Mouse (Mus musculus): ENCODE results near the gene Gm28557. TPM values are rescaled to one million over a fixed set of nuclear protein-coding genes. Genes with fewer than 3 reads are reported as not detected.
"Not testable (repeated sequence)": the region's sequence is repeated elsewhere in the genome, so short reads cannot be mapped to it uniquely, and the experiment has no call there.

The Gm28557 gene
- polyA plus RNA-seq (2016; fragmentation: Nextera tagmentation; extraction: Ambion mirVana) = 1.3 and 2.5 TPM in 2 replicates

GRCm38 (mm10) chr13:67108194-67108820 lies at the start of gene Gm28557:
Gm28557 (minus strand) TSS chr13:67108604.
- Histone ChIP-seq H3K36me3 (peaks cover 13% of the 10 kb centered on the region), H3K9me3 (replicated peaks) (no peaks in the 10 kb centered on the region), H3K4me1 (peaks cover 20% of the 10 kb centered on the region), H3K4me2 (peak within 1 kb of the TSS; percentile 72), H3K27ac (peak within 1 kb of the TSS; percentile 87), H3K4me3 (peak within 1 kb of the TSS; percentile 73), H3K27me3 (replicated peaks) (no peaks in the 10 kb centered on the region), H3K9ac (peak within 1 kb of the TSS; percentile 78)
- WGBS (ENCODE audit: insufficient replicate concordance) = under 1% methylated on average over 17 of the region's 17 CpGs
- peak; percentile 97 for ATAC-seq

GRCm38 (mm10) chr13:67128038-67128721 lies 19.8 kb upstream of the Gm28557 start:
- Histone ChIP-seq H3K9ac (peak overlapping the region; percentile 64), H3K27me3 (replicated peaks) (no peaks in the 10 kb centered on the region), H3K27ac (no peak overlapping the region), H3K9me3 (replicated peaks) (no peaks in the 10 kb centered on the region), H3K4me3 (peak overlapping the region; percentile 64), H3K4me1 (peaks cover 9% of the 10 kb centered on the region), H3K36me3 (no peaks in the 10 kb centered on the region), H3K4me2 (peak overlapping the region; percentile 72)
- WGBS (ENCODE audit: insufficient replicate concordance) = 2% methylated on average over 18 of the region's 18 CpGs
- peak; percentile 89 for ATAC-seq

- H3K27me3 ChIP-seq (replicated peaks); H3K4me3 ChIP-seq; H3K27ac ChIP-seq; H3K9me3 ChIP-seq (replicated peaks); H3K36me3 ChIP-seq; H3K4me1 ChIP-seq; ATAC-seq; H3K9ac ChIP-seq: not testable (repeated sequence)
- H3K4me2 ChIP-seq = peak overlapping the region; percentile 72
- WGBS (ENCODE audit: insufficient replicate concordance) = 67% methylated on average over 10 of the region's 10 CpGs
These were observed 19.1 kb upstream of the Gm28557 start for GRCm38 (mm10) chr13:67127507-67127906.

- Histone ChIP-seq H3K36me3 (no peaks in the 10 kb centered on the region), H3K9ac (no peak overlapping the region), H3K9me3 (replicated peaks) (no peaks in the 10 kb centered on the region), H3K4me2 (no peak overlapping the region), H3K4me1 (peaks cover 9% of the 10 kb centered on the region), H3K27me3 (replicated peaks) (no peaks in the 10 kb centered on the region), H3K4me3 (no peak overlapping the region), H3K27ac (no peak overlapping the region)
- 62% methylated on average over 1 of the region's 1 CpGs for WGBS (ENCODE audit: insufficient replicate concordance)
- no peak for ATAC-seq
These were observed 16.1 kb upstream of the Gm28557 start for GRCm38 (mm10) chr13:67124460-67124859.

- H3K4me3 ChIP-seq; H3K4me1 ChIP-seq; H3K9ac ChIP-seq; H3K4me2 ChIP-seq; H3K36me3 ChIP-seq; H3K27me3 ChIP-seq (replicated peaks); H3K9me3 ChIP-seq (replicated peaks); H3K27ac ChIP-seq; ATAC-seq: not testable (repeated sequence)
These were observed 13.0 kb upstream of the Gm28557 start, which contains the start of gene Zfp759 for GRCm38 (mm10) chr13:67121360-67121759. Zfp759 (plus strand) TSS chr13:67121660.

GRCm38 (mm10) chr13:67116163-67116562 lies 7.8 kb upstream of the Gm28557 start, which contains the start of gene Rslcan18:
Rslcan18 (minus strand) TSS chr13:67116263.
- not testable (repeated sequence) for H3K9ac ChIP-seq; H3K36me3 ChIP-seq; H3K4me2 ChIP-seq; H3K27me3 ChIP-seq (replicated peaks); H3K9me3 ChIP-seq (replicated peaks); H3K4me1 ChIP-seq; ATAC-seq; H3K27ac ChIP-seq; H3K4me3 ChIP-seq
- 80% methylated on average over 8 of the region's 8 CpGs for WGBS (ENCODE audit: insufficient replicate concordance)

- H3K27me3 ChIP-seq (replicated peaks) = no peaks in the 10 kb centered on the region
- H3K4me1 ChIP-seq = peaks cover 5% of the 10 kb centered on the region
- no peak overlapping the region for H3K9ac ChIP-seq
- no peak overlapping the region for H3K27ac ChIP-seq
- no peak overlapping the region for H3K4me2 ChIP-seq
- H3K4me3 ChIP-seq = no peak overlapping the region
- no peaks in the 10 kb centered on the region for H3K36me3 ChIP-seq
- WGBS (ENCODE audit: insufficient replicate concordance) = 67% methylated on average over 2 of the region's 2 CpGs
- no peak for ATAC-seq
- no peaks in the 10 kb centered on the region for H3K9me3 ChIP-seq (replicated peaks)
These were observed 4.9 kb upstream of the Gm28557 start for GRCm38 (mm10) chr13:67113287-67113686.

GRCm38 (mm10) chr13:67112096-67112495 lies 3.7 kb upstream of the Gm28557 start:
- H3K9ac ChIP-seq = no peak overlapping the region
- no peak overlapping the region for H3K4me3 ChIP-seq
- 70% methylated on average over 12 of the region's 12 CpGs for WGBS (ENCODE audit: insufficient replicate concordance)
- ATAC-seq = no peak
- no peaks in the 10 kb centered on the region for H3K27me3 ChIP-seq (replicated peaks)
- H3K36me3 ChIP-seq = no peaks in the 10 kb centered on the region
- H3K4me1 ChIP-seq = peaks cover 14% of the 10 kb centered on the region
- H3K4me2 ChIP-seq = no peak overlapping the region
- no peaks in the 10 kb centered on the region for H3K9me3 ChIP-seq (replicated peaks)
- H3K27ac ChIP-seq = no peak overlapping the region

- peak; percentile 58 for ATAC-seq
- Histone ChIP-seq H3K4me2 (peak overlapping the region; percentile 72), H3K4me3 (peak overlapping the region; percentile 73), H3K36me3 (peaks cover 13% of the 10 kb centered on the region), H3K27me3 (replicated peaks) (no peaks in the 10 kb centered on the region), H3K4me1 (peaks cover 20% of the 10 kb centered on the region), H3K9me3 (replicated peaks) (no peaks in the 10 kb centered on the region), H3K27ac (0 out of 2 replicates have a peak overlapping the region, but pooled peaks have one; percentile 7), H3K9ac (peak overlapping the region; percentile 47)
- 7% methylated on average over 9 of the region's 9 CpGs for WGBS (ENCODE audit: insufficient replicate concordance)
These were observed 410 bp upstream of the Gm28557 start for GRCm38 (mm10) chr13:67108821-67109206.

- WGBS (ENCODE audit: insufficient replicate concordance) = 49% methylated on average over 9 of the region's 9 CpGs
- peak overlapping the region; percentile 87 for H3K27ac ChIP-seq
- H3K27me3 ChIP-seq (replicated peaks) = no peaks in the 10 kb centered on the region
- peaks cover 13% of the 10 kb centered on the region for H3K36me3 ChIP-seq
- 0 out of 2 replicates have a peak, but pooled peaks have one; percentile 2 for ATAC-seq
- peaks cover 20% of the 10 kb centered on the region for H3K4me1 ChIP-seq
- peak overlapping the region; percentile 78 for H3K9ac ChIP-seq
- H3K4me3 ChIP-seq = peak overlapping the region; percentile 73
- peak overlapping the region; percentile 72 for H3K4me2 ChIP-seq
- H3K9me3 ChIP-seq (replicated peaks) = no peaks in the 10 kb centered on the region
These were observed 723 bp downstream of the Gm28557 start for GRCm38 (mm10) chr13:67107681-67108080.

- WGBS (ENCODE audit: insufficient replicate concordance) = 79% methylated on average over 10 of the region's 10 CpGs
- Histone ChIP-seq H3K27ac (no peak within 1 kb of the TSS), H3K9me3 (replicated peaks) (no peaks in the 10 kb centered on the region), H3K4me3 (no peak within 1 kb of the TSS), H3K4me1 (no peaks in the 10 kb centered on the region), H3K4me2 (no peak within 1 kb of the TSS), H3K9ac (no peak within 1 kb of the TSS), H3K27me3 (replicated peaks) (no peaks in the 10 kb centered on the region), H3K36me3 (peaks cover 37% of the 10 kb centered on the region)
- ATAC-seq = no peak
These were observed 10.5 kb downstream of the Gm28557 start, which contains the start of gene Zfp708 for GRCm38 (mm10) chr13:67097876-67098275. Zfp708 (minus strand) TSS chr13:67097976.

- Histone ChIP-seq H3K4me1 (no peaks in the 10 kb centered on the region), H3K4me3 (no peak overlapping the region), H3K36me3 (peaks cover 5% of the 10 kb centered on the region; the same call in 1 of the 2 replicates), H3K27me3 (replicated peaks) (no peaks in the 10 kb centered on the region), H3K9me3 (replicated peaks) (no peaks in the 10 kb centered on the region), H3K27ac (no peak overlapping the region), H3K9ac (no peak overlapping the region), H3K4me2 (no peak overlapping the region)
- ATAC-seq = no peak
- 36% methylated on average over 1 of the region's 1 CpGs for WGBS (ENCODE audit: insufficient replicate concordance)
These were observed 18.2 kb downstream of the Gm28557 start for GRCm38 (mm10) chr13:67090154-67090553.
